Mouse (Mus musculus) thymus, adult 18-20 months (tissue): ENCODE measurements around the gene Tcam1.

Experiments
- DNase-seq, 2 experiments: peaks; one replicate each; pipeline ENCODE4 v3.0.0; 2022; ENCODE audit warnings: mixed read lengths in 2 of 2

Tcam1 gene

GRCm38 (mm10) chr11:106273811-106274210 is 2.7 kb upstream of the Tcam1 start:
- DNase-seq: no peak

GRCm38 (mm10) chr11:106274374-106274773 is 2.1 kb upstream of the Tcam1 start:
- no peak for DNase-seq

GRCm38 (mm10) chr11:106274971-106275411 is 1.5 kb upstream of the Tcam1 start:
- DNase-seq: no peak

- no peak for DNase-seq
Measured at GRCm38 (mm10) chr11:106282452-106282851, 6.0 kb downstream of the Tcam1 start.

GRCm38 (mm10) chr11:106283371-106283770 is 6.9 kb downstream of the Tcam1 start:
- no peak for DNase-seq

GRCm38 (mm10) chr11:106284126-106284525 is 7.7 kb downstream of the Tcam1 start:
- no peak for DNase-seq

- DNase-seq: no peak
Measured at GRCm38 (mm10) chr11:106286206-106286605, 9.7 kb downstream of the Tcam1 start.

- DNase-seq: no peak
Measured at GRCm38 (mm10) chr11:106286987-106287386, 10.5 kb downstream of the Tcam1 start.

GRCm38 (mm10) chr11:106289369-106289768 is 12.9 kb downstream of the Tcam1 start:
- DNase-seq: no peak

GRCm38 (mm10) chr11:106290376-106290775 is 13.9 kb downstream of the Tcam1 start:
- DNase-seq: no peak

- DNase-seq: no peak
Measured at GRCm38 (mm10) chr11:106291861-106292260, 15.4 kb downstream of the Tcam1 start.

GRCm38 (mm10) chr11:106301765-106302164 is 25.3 kb downstream of the Tcam1 start, which contains the start of gene Gh:
TSS of gene Gh (minus strand) at chr11:106301865.
- no peak for DNase-seq

- no peak for DNase-seq
Measured at GRCm38 (mm10) chr11:106302634-106303033, 26.2 kb downstream of the Tcam1 start.

GRCm38 (mm10) chr11:106305348-106306064 is 29.0 kb downstream of the Tcam1 start:
- DNase-seq: no peak

GRCm38 (mm10) chr11:106306065-106306385 is 29.6 kb downstream of the Tcam1 start:
- no peak for DNase-seq

GRCm38 (mm10) chr11:106306758-106307157 is 30.3 kb downstream of the Tcam1 start:
- no peak for DNase-seq

- DNase-seq: no peak
Measured at GRCm38 (mm10) chr11:106307432-106307831, 31.0 kb downstream of the Tcam1 start.

- no peak for DNase-seq
Measured at GRCm38 (mm10) chr11:106308162-106308561, 31.7 kb downstream of the Tcam1 start.

GRCm38 (mm10) chr11:106310123-106310522 is 33.7 kb downstream of the Tcam1 start:
- no peak for DNase-seq

GRCm38 (mm10) chr11:106313533-106313932 is 37.1 kb downstream of the Tcam1 start:
- no peak for DNase-seq

GRCm38 (mm10) chr11:106314333-106314812 is 37.9 kb downstream of the Tcam1 start, which contains the start of gene Cd79b:
TSS of gene Cd79b (minus strand) at chr11:106314762.
- no peak for DNase-seq

- DNase-seq: no peak
Measured at GRCm38 (mm10) chr11:106316416-106316815, 39.9 kb downstream of the Tcam1 start.

GRCm38 (mm10) chr11:106317801-106318200 is 41.3 kb downstream of the Tcam1 start:
- peak; percentile 34 to 57 for DNase-seq
